Mouse (Mus musculus) cerebellum, postnatal 10 days (tissue): ENCODE measurements around the gene Gpr65.
"Not testable (repeated sequence)": the region's sequence is repeated elsewhere in the genome, so short reads cannot be mapped to it uniquely, and the experiment has no call there.

Experiments
- DNase-seq, 2 experiments: peaks; one replicate each; pipeline ENCODE4 v3.0.0; 2021; ENCODE audit warnings: mixed read lengths in 2 of 2

Gene Gpr65

GRCm38 (mm10) chr12:98268441-98269369 lies at the start of gene Gpr65:
TSS of gene Gpr65 (plus strand) at chr12:98268635.
- DNase-seq: no peak

GRCm38 (mm10) chr12:98223286-98223685 lies 45.1 kb upstream of the Gpr65 start:
- DNase-seq: no peak

GRCm38 (mm10) chr12:98227037-98227436 lies 41.4 kb upstream of the Gpr65 start:
- no peak for DNase-seq

GRCm38 (mm10) chr12:98238478-98238877 lies 30.0 kb upstream of the Gpr65 start:
- DNase-seq: not testable (repeated sequence)

- no peak for DNase-seq
These were observed 24.3 kb upstream of the Gpr65 start for GRCm38 (mm10) chr12:98244161-98244560.

- no peak for DNase-seq
These were observed 23.6 kb upstream of the Gpr65 start for GRCm38 (mm10) chr12:98244865-98245264.

- no peak for DNase-seq
These were observed 21.6 kb upstream of the Gpr65 start for GRCm38 (mm10) chr12:98246835-98247234.

GRCm38 (mm10) chr12:98249671-98250070 lies 18.8 kb upstream of the Gpr65 start:
- DNase-seq: no peak

GRCm38 (mm10) chr12:98250327-98250726 lies 18.1 kb upstream of the Gpr65 start:
- DNase-seq: no peak

GRCm38 (mm10) chr12:98252417-98252816 lies 16.0 kb upstream of the Gpr65 start:
- DNase-seq: no peak

GRCm38 (mm10) chr12:98255373-98255995 lies 13.0 kb upstream of the Gpr65 start:
- DNase-seq: no peak

- DNase-seq: peak in 1 of 2 experiments; percentile 12
These were observed 10.0 kb upstream of the Gpr65 start for GRCm38 (mm10) chr12:98258371-98258844.

GRCm38 (mm10) chr12:98258845-98259517 lies 9.5 kb upstream of the Gpr65 start, which contains the start of gene Galc:
TSS of gene Galc (minus strand) at chr12:98259459.
- DNase-seq: peak; percentile 91 to 93

- no peak for DNase-seq
These were observed 8.9 kb upstream of the Gpr65 start for GRCm38 (mm10) chr12:98259518-98259852.

- DNase-seq: no peak
These were observed 2.7 kb upstream of the Gpr65 start for GRCm38 (mm10) chr12:98265697-98266096.

- DNase-seq: no peak
These were observed 1.6 kb downstream of the Gpr65 start for GRCm38 (mm10) chr12:98269791-98270745.

- no peak for DNase-seq
These were observed 2.6 kb downstream of the Gpr65 start for GRCm38 (mm10) chr12:98270810-98271566.

- DNase-seq: no peak
These were observed 4.0 kb downstream of the Gpr65 start for GRCm38 (mm10) chr12:98272433-98272832.

- DNase-seq: peak; percentile 86 to 90
These were observed 12.1 kb downstream of the Gpr65 start for GRCm38 (mm10) chr12:98280530-98280929.

GRCm38 (mm10) chr12:98280996-98281395 lies 12.6 kb downstream of the Gpr65 start:
- no peak for DNase-seq

GRCm38 (mm10) chr12:98282776-98283486 lies 14.5 kb downstream of the Gpr65 start:
- DNase-seq: no peak
